Mouse (Mus musculus): ENCODE measurements around the gene Smim11. TPM values are rescaled to one million over a fixed set of nuclear protein-coding genes. Genes with fewer than 3 reads are reported as not detected.

Smim11 gene
- polyA plus RNA-seq (2012; rRNA removed), result 49.6 and 103 TPM in 2 replicates

GRCm38 (mm10) chr16:92300649-92301411 is at the start of gene Smim11:
Gene Smim11 (plus strand): TSS chr16:92301286.

GRCm38 (mm10) chr16:92292101-92292500 is 9.0 kb upstream of the Smim11 start, which contains the start of gene Kcne2:
Gene Kcne2 (plus strand): TSS chr16:92292389.

GRCm38 (mm10) chr16:92321341-92321740 is 20.3 kb downstream of the Smim11 start, which contains the start of gene Fam243:
Gene Fam243 (minus strand): TSS chr16:92321441.

DNA sequence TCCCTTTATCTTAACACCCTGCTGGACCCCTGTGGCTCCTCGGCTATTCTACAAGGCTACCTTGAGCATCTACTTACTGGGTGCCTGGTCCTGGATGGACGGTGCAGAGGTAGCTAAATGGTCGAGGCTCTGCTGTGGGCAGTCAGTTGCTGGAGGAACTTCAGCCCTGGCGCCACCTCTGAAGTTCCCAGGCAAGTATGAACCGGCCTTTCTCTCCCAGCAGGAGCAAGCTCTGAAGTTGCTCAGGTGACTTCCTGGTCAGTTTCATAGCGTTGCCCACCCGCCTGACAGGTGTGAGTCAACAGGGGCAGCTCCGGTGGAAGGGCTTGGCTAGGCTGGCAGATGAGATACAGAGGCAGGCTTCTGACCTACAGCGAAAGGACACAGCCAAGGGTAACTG is 58.1 kb downstream of the Smim11 start, which contains the start of gene Kcne1:
TSS of gene Kcne1 (minus strand) at position 240 of the 400 bp plus-strand sequence.

Other genes with a start within 250 kb of the Smim11 start
- gene Mrps6, start 243.0 kb upstream of the Smim11 start, polyA plus RNA-seq (2012; rRNA removed), result 49.0 and 59.1 TPM in 2 replicates
- gene Gm49711, start 243.0 kb upstream of the Smim11 start, polyA plus RNA-seq (2012; rRNA removed), result 0.17 and 0.21 TPM in 2 replicates
- 3.5 and 4.9 TPM in 2 replicates for gene Slc5a3, start 243.0 kb upstream of the Smim11 start, polyA plus RNA-seq (2012; rRNA removed)
- gene Kcne2, start 8.9 kb upstream of the Smim11 start, polyA plus RNA-seq (2012; rRNA removed), result 1.0 and 1.1 TPM in 2 replicates
- 0.02 TPM in 2 replicates for gene Fam243, start 20.2 kb downstream of the Smim11 start, polyA plus RNA-seq (2012; rRNA removed)
- gene Kcne1, start 58.2 kb downstream of the Smim11 start, polyA plus RNA-seq (2012; rRNA removed), result 0.54 and 0.87 TPM in 2 replicates
- gene Rcan1, start 169.6 kb downstream of the Smim11 start, polyA plus RNA-seq (2012; rRNA removed), result 29.3 and 48.8 TPM in 2 replicates
- gene Clic6, start 184.4 kb downstream of the Smim11 start, polyA plus RNA-seq (2012; rRNA removed), result 2.3 and 6.2 TPM in 2 replicates